Mouse (Mus musculus) ES-Bruce4 (cell line): ENCODE measurements around the gene Bard1.

Experiments used
- CTCF ChIP-seq: IDR thresholded peaks from one replicate; pipeline ENCODE4 v1.8.1; 2011; ENCODE audit warnings: low read depth, low read length
- POLR2A ChIP-seq: IDR thresholded peaks from one replicate; pipeline ENCODE4 v1.8.1; 2011; ENCODE audit warnings: low read length; ENCODE audit not compliant: insufficient read depth

DNA sequence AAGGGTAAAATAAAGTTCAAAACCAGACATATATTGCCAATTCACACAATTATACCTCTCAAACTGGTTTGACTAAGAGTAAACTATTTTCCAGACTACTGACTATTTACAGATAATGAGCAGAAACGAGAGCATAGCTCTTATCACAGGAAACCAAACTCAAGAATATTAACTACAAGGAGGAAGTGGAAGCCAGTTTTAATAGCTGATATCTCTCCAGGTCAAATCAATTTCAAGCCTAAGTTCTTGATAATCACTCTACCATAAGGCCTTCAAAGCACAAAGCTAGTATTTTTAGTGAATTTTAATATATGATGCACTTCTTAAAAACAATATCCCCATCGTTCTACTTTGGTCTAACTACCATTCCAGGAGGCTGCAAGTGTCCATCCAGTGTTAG lies 57.8 kb downstream of the Bard1 start:
- TF ChIP-seq POLR2A (no peak), CTCF (no peak)
